31 mouse cellular contexts compared by ENCODE assay signal in the genomic region with DNA sequence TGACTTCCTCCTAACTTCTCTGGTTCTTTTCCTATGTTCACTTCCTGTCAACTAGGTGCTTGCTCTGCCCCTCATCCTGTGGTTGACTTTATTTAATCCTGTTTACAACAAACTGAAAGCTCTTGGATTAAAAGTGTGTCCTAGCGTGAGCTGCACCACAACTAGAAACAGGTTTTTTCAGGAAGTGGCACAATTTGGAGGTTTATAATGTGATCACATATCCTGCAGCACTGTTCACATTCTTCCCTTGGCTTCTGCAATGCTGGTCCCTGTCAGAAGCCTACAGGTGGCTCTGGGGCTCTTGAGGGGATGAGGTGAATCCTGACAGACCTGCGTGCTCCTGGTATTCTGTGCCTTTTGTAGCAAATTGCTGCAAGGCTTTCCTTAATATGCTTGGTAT. TPM values are rescaled to one million over a fixed set of nuclear protein-coding genes. Genes with fewer than 3 reads are reported as not detected.
A peak's percentile ranks its signal among the peaks of the same experiment; 100 is the strongest.
DNase-seq lines count a peak whose midpoint lies in the region; ATAC-seq lines count a peak whose summit lies in the region.
"Had no signal": no experiment of that assay in that cellular context is flagged by ENCODE, and none has a peak within 500 bp of the region (broad histone marks: within the 10 kb centered on the region; RNA-seq: fewer than 3 reads in every experiment).

No protein-coding gene starts in this region.

- 90% methylated on average over 2 of the region's 2 CpGs for WGBS in forebrain, embryonic 10.5 days
- 87% methylated on average over 2 of the region's 2 CpGs for WGBS in liver, embryonic 11.5 days

- 0 out of 2 replicates have a peak, but pooled peaks have one; percentile 36 for ATAC-seq in common myeloid progenitor, adult 5-6 weeks (replicated peaks; ENCODE audit: low read depth, poor library complexity, severe bottlenecking)
- ATAC-seq in hematopoietic stem cell, adult 5-6 weeks (replicated peaks in 1 of 2; ENCODE audit: insufficient read depth in 1 of 2, low FRiP score in 2 of 2, low TSS enrichment in 1 of 2, low read depth in 1 of 2, poor library complexity in 2 of 2, severe bottlenecking in 2 of 2): peak; percentile 12 to 51; a peak in 2 of 4 replicates
- ATAC-seq in megakaryocyte progenitor cell, adult 5-6 weeks (replicated peaks; ENCODE audit: poor library complexity): peak; percentile 68
- no peak for ATAC-seq in liver, embryonic 11.5 days (replicated peaks; ENCODE audit: low FRiP score)
- ATAC-seq: activated CD4-positive, CD25-positive, alpha-beta regulatory T cell, adult 4 months; CD4-positive, CD25-positive, alpha-beta regulatory T cell, adult 4 months; forebrain, embryonic 13.5 days; forebrain, embryonic 15.5 days; forebrain, postnatal 0 days; Patski had no signal

- peak; percentile 67 for DNase-seq in 416B (ENCODE audit: low read depth)
- DNase-seq in forebrain, embryonic 10.5 days (ENCODE audit: extremely low spot score, low spot score): no peak
- no peak for DNase-seq in kidney, postnatal 10 days
- no peak for DNase-seq in liver, embryonic 11.5 days (ENCODE audit: low spot score)
- DNase-seq: adrenal gland, adult 8-10 months; adrenal gland, postnatal 14 days; B cell, adult 2 months; cerebellum, adult 11-12 months; cerebellum, adult 2 months; cerebellum, adult 9-10 months; cerebellum, postnatal 10 days; cerebellum, postnatal 25 days; embryo, embryonic 11 days; forebrain, postnatal 0 days had no signal

- no peaks in the 10 kb centered on the region for H3K27me3 ChIP-seq in forebrain, embryonic 10.5 days (ENCODE audit: poor library complexity, severe bottlenecking)
- no peaks in the 10 kb centered on the region for H3K27me3 ChIP-seq in liver, embryonic 11.5 days (replicated peaks; ENCODE audit: control insufficient read depth, insufficient read depth, low read length)
- H3K27me3 ChIP-seq: CH12.LX; embryonic facial prominence, embryonic 13.5 days; embryonic facial prominence, embryonic 15.5 days; forebrain, embryonic 13.5 days; forebrain, embryonic 15.5 days; Patski had no signal

- no peaks in the 10 kb centered on the region for H3K4me1 ChIP-seq in forebrain, embryonic 10.5 days
- no peaks in the 10 kb centered on the region for H3K4me1 ChIP-seq in liver, embryonic 11.5 days (replicated peaks; ENCODE audit: control insufficient read depth, insufficient read depth, low read length)
- H3K4me1 ChIP-seq: forebrain, embryonic 13.5 days; forebrain, embryonic 15.5 days had no signal

- H3K27ac ChIP-seq in forebrain, embryonic 10.5 days: no peak overlapping the region
- H3K27ac ChIP-seq in liver, embryonic 11.5 days (ENCODE audit: low read depth, low read length): no peak overlapping the region
- H3K27ac ChIP-seq: embryonic facial prominence, embryonic 13.5 days; embryonic facial prominence, embryonic 15.5 days; forebrain, embryonic 13.5 days; forebrain, embryonic 15.5 days had no signal

- no peak overlapping the region for H3K4me3 ChIP-seq in forebrain, embryonic 10.5 days
- no peak overlapping the region for H3K4me3 ChIP-seq in liver, embryonic 11.5 days (ENCODE audit: low read depth, low read length)
- H3K4me3 ChIP-seq: embryonic facial prominence, embryonic 13.5 days; embryonic facial prominence, embryonic 15.5 days; erythroblast, embryonic 14.5 days; forebrain, embryonic 13.5 days; forebrain, embryonic 15.5 days had no signal

- no peaks in the 10 kb centered on the region for H3K9me3 ChIP-seq in forebrain, embryonic 10.5 days
- no peaks in the 10 kb centered on the region for H3K9me3 ChIP-seq in liver, embryonic 11.5 days (ENCODE audit: control insufficient read depth, low read length)
- H3K9me3 ChIP-seq: embryonic facial prominence, embryonic 13.5 days; embryonic facial prominence, embryonic 15.5 days; forebrain, embryonic 13.5 days; forebrain, embryonic 15.5 days; G1E had no signal

- peaks cover 25% of the 10 kb centered on the region for H3K36me3 ChIP-seq in forebrain, embryonic 10.5 days (replicated peaks)
- no peaks in the 10 kb centered on the region; the same call in 1 of the 2 replicates for H3K36me3 ChIP-seq in liver, embryonic 11.5 days (ENCODE audit: control insufficient read depth, insufficient read depth, low read length)
- H3K36me3 ChIP-seq: forebrain, embryonic 15.5 days; G1E had no signal

- no peak overlapping the region for H3K9ac ChIP-seq in liver, embryonic 11.5 days (ENCODE audit: low read depth, low read length)
- H3K9ac ChIP-seq: embryonic facial prominence, embryonic 13.5 days; embryonic facial prominence, embryonic 15.5 days; forebrain, embryonic 13.5 days; forebrain, embryonic 15.5 days; forebrain, postnatal 0 days had no signal

- no peak overlapping the region for H3K4me2 ChIP-seq in liver, embryonic 11.5 days
- H3K4me2 ChIP-seq: embryonic facial prominence, embryonic 13.5 days; embryonic facial prominence, embryonic 15.5 days; forebrain, embryonic 13.5 days; forebrain, embryonic 15.5 days had no signal

RNA-seq across cellular contexts. Expression of a gene that starts 40.1 kb away (rescaled TPM):
- total RNA-seq in common myeloid progenitor, adult 5-6 weeks (2017): not detected in 2 replicates
- not detected in 2 replicates for total RNA-seq in hematopoietic stem cell, adult 5-6 weeks (2017)
- total RNA-seq in megakaryocyte progenitor cell, adult 5-6 weeks (2015): not detected in 2 replicates
- not detected in 2 replicates for total RNA-seq in megakaryocyte progenitor cell, adult 5-6 weeks (2017)
- polyA plus RNA-seq in forebrain, embryonic 10.5 days (2016; fragmentation: Nextera tagmentation; extraction: Ambion mirVana): 0.21 and 0.45 TPM in 2 replicates
- polyA plus RNA-seq in liver, embryonic 11.5 days (2014; fragmentation: Nextera tagmentation; extraction: Ambion mirVana): 1.0 and 1.7 TPM in 2 replicates
- total RNA-seq: adrenal gland, adult 18-20 months; adrenal gland, postnatal 14 days; adrenal gland, postnatal 36 days; G1E had no signal
- polyA plus RNA-seq: activated CD4-positive, CD25-positive, alpha-beta regulatory T cell, adult 4 months; CD4-positive, CD25-positive, alpha-beta regulatory T cell, adult 4 months; forebrain, embryonic 11.5 days had no signal

RNA-seq across cellular contexts. Expression of a gene that starts 46.5 kb away (rescaled TPM):
- total RNA-seq in common myeloid progenitor, adult 5-6 weeks (2017): 0.32 TPM in 1 of 2 replicates, not detected in the other
- not detected in 2 replicates for total RNA-seq in hematopoietic stem cell, adult 5-6 weeks (2017)
- total RNA-seq in megakaryocyte progenitor cell, adult 5-6 weeks (2015): not detected in 2 replicates
- total RNA-seq in megakaryocyte progenitor cell, adult 5-6 weeks (2017): not detected in 2 replicates
- polyA plus RNA-seq in forebrain, embryonic 10.5 days (2016; fragmentation: Nextera tagmentation; extraction: Ambion mirVana): not detected in 2 replicates
- polyA plus RNA-seq in liver, embryonic 11.5 days (2014; fragmentation: Nextera tagmentation; extraction: Ambion mirVana): not detected in 2 replicates
- total RNA-seq: adrenal gland, adult 18-20 months; adrenal gland, adult 8-10 months; adrenal gland, postnatal 14 days; adrenal gland, postnatal 36 days; CH12.LX had no signal
- polyA plus RNA-seq: cerebellum, adult 2 months; embryonic facial prominence, embryonic 11.5 days; embryonic facial prominence, embryonic 13.5 days; embryonic facial prominence, embryonic 15.5 days; erythroblast, embryonic 14.5 days; forebrain, embryonic 11.5 days; forebrain, embryonic 15.5 days; forebrain, postnatal 0 days; G1E; Patski had no signal
